Mouse (Mus musculus) hindbrain, embryonic 12.5 days (tissue): ENCODE data around the gene Zmynd15. TPM values are rescaled to one million over a fixed set of nuclear protein-coding genes. Genes with fewer than 3 reads are reported as not detected.

Experiments used
- ATAC-seq: fragments of 200-750 bp; cut with Nextera tagmentation; 2 replicates; pipeline ENCODE4 v1.8.0; 2017; ENCODE audit warnings: moderate TSS enrichment; ENCODE audit not compliant: low FRiP score
- H3K27ac ChIP-seq: fragments of 300-500 bp; sonication (generic); 2 replicates; pipeline ENCODE4 v1.5.1; 2016; ENCODE audit warnings: mild to moderate bottlenecking
- H3K27me3 ChIP-seq: fragments of 300-500 bp; sonication (generic); 2 replicates; pipeline ENCODE4 v1.6.1; 2016; ENCODE audit warnings: mild to moderate bottlenecking
- H3K36me3 ChIP-seq: fragments of 300-500 bp; sonication (generic); 2 replicates; pipeline ENCODE4 v1.6.1; 2016; ENCODE audit warnings: mild to moderate bottlenecking
- H3K4me1 ChIP-seq: fragments of 300-500 bp; sonication (generic); 2 replicates; pipeline ENCODE4 v1.6.1; 2016
- H3K4me2 ChIP-seq: fragments of 300-500 bp; sonication (generic); replicated peaks from 2 replicates; pipeline ENCODE4 v1.6.1; 2016; ENCODE audit warnings: mild to moderate bottlenecking
- H3K4me3 ChIP-seq: fragments of 300-500 bp; sonication (generic); 2 replicates; pipeline ENCODE4 v1.5.1; 2016; ENCODE audit warnings: mild to moderate bottlenecking
- H3K9ac ChIP-seq: fragments of 300-500 bp; sonication (generic); 2 replicates; pipeline ENCODE4 v1.6.1; 2016; ENCODE audit warnings: mild to moderate bottlenecking, moderate library complexity
- H3K9me3 ChIP-seq: fragments of 300-500 bp; sonication (generic); replicated peaks from 2 replicates; pipeline ENCODE4 v1.6.1; 2016; ENCODE audit warnings: mild to moderate bottlenecking
- WGBS: fragments of 180-500 bp; shearing (Covaris S2); methylation state at CpG from one replicate; pipeline ENCODE4 v1.1.7; 2016; 5-methylcytosine and 5-hydroxymethylcytosine counted together
- polyA plus RNA-seq: library from polyadenylated mRNA; unstranded; fragments of >200 nt; fragmentation: Nextera tagmentation; extraction: Ambion mirVana; gene quantifications from 2 replicates; pipeline ENCODE4 v1.2.1, GENCODE M21; 2016

Zmynd15 gene
- polyA plus RNA-seq, 1 experiment from 2014 or later = 1.1 TPM

GRCm38 (mm10) chr11:70433569-70433943, 25.7 kb upstream of the Zmynd15 start:
- WGBS = 63% methylated on average over 1 of the region's 1 CpGs
- Histone ChIP-seq H3K4me2 (peak overlapping the region; percentile 62), H3K9me3 (no peaks in the 10 kb centered on the region), H3K27ac (no peak overlapping the region), H3K9ac (peak overlapping the region; percentile 80), H3K27me3 (no peaks in the 10 kb centered on the region), H3K4me3 (peak overlapping the region; percentile 71), H3K4me1 (peaks cover 30% of the 10 kb centered on the region), H3K36me3 (peaks cover 29% of the 10 kb centered on the region)
- ATAC-seq = no peak

GRCm38 (mm10) chr11:70433951-70434350, 25.3 kb upstream of the Zmynd15 start:
- H3K9me3 ChIP-seq = no peaks in the 10 kb centered on the region
- H3K27me3 ChIP-seq = no peaks in the 10 kb centered on the region
- no peak for ATAC-seq
- H3K4me2 ChIP-seq = peak overlapping the region; percentile 62
- WGBS = 95% methylated on average over 3 of the region's 3 CpGs
- H3K27ac ChIP-seq = no peak overlapping the region
- peak overlapping the region; percentile 80; the same call in 1 of the 2 replicates for H3K9ac ChIP-seq
- H3K36me3 ChIP-seq = peaks cover 33% of the 10 kb centered on the region
- peaks cover 30% of the 10 kb centered on the region for H3K4me1 ChIP-seq
- H3K4me3 ChIP-seq = peak overlapping the region; percentile 71; the same call in 1 of the 2 replicates

GRCm38 (mm10) chr11:70435476-70435875, 23.8 kb upstream of the Zmynd15 start:
- Histone ChIP-seq H3K4me1 (peaks cover 30% of the 10 kb centered on the region), H3K4me2 (no peak overlapping the region), H3K27ac (no peak overlapping the region), H3K4me3 (no peak overlapping the region), H3K36me3 (peaks cover 47% of the 10 kb centered on the region), H3K9ac (no peak overlapping the region), H3K9me3 (no peaks in the 10 kb centered on the region), H3K27me3 (no peaks in the 10 kb centered on the region)
- 86% methylated on average over 5 of the region's 5 CpGs for WGBS
- ATAC-seq = no peak

GRCm38 (mm10) chr11:70437426-70437825, 21.8 kb upstream of the Zmynd15 start:
- H3K27me3 ChIP-seq = no peaks in the 10 kb centered on the region
- peaks cover 22% of the 10 kb centered on the region for H3K4me1 ChIP-seq
- no peaks in the 10 kb centered on the region for H3K9me3 ChIP-seq
- H3K9ac ChIP-seq = no peak overlapping the region
- H3K27ac ChIP-seq = no peak overlapping the region
- H3K36me3 ChIP-seq = peaks cover 65% of the 10 kb centered on the region
- WGBS = 87% methylated on average over 6 of the region's 6 CpGs
- no peak overlapping the region for H3K4me2 ChIP-seq
- ATAC-seq = no peak
- H3K4me3 ChIP-seq = no peak overlapping the region

- Histone ChIP-seq H3K27me3 (no peaks in the 10 kb centered on the region), H3K4me3 (no peak overlapping the region), H3K4me2 (no peak overlapping the region), H3K36me3 (peaks cover 65% of the 10 kb centered on the region), H3K9me3 (no peaks in the 10 kb centered on the region), H3K4me1 (peaks cover 13% of the 10 kb centered on the region), H3K9ac (no peak overlapping the region), H3K27ac (no peak overlapping the region)
- WGBS = 89% methylated on average over 7 of the region's 7 CpGs
- no peak for ATAC-seq
Measured at GRCm38 (mm10) chr11:70438728-70439374, 20.4 kb upstream of the Zmynd15 start.

- Histone ChIP-seq H3K9me3 (no peaks in the 10 kb centered on the region), H3K36me3 (peaks cover 63% of the 10 kb centered on the region)
- ATAC-seq = no peak
Measured at GRCm38 (mm10) chr11:70440637-70441036, 18.6 kb upstream of the Zmynd15 start.

GRCm38 (mm10) chr11:70441882-70442281, 17.4 kb upstream of the Zmynd15 start:
- Histone ChIP-seq H3K9ac (no peak overlapping the region), H3K36me3 (peaks cover 51% of the 10 kb centered on the region), H3K9me3 (no peaks in the 10 kb centered on the region), H3K4me1 (no peaks in the 10 kb centered on the region), H3K27ac (no peak overlapping the region), H3K27me3 (no peaks in the 10 kb centered on the region), H3K4me2 (no peak overlapping the region), H3K4me3 (no peak overlapping the region)
- no peak for ATAC-seq
- 92% methylated on average over 7 of the region's 7 CpGs for WGBS

More at GRCm38 (mm10) chr11:70440637-70441036, 18.6 kb upstream of the Zmynd15 start:
- H3K4me2 ChIP-seq = no peak overlapping the region
- no peaks in the 10 kb centered on the region for H3K4me1 ChIP-seq
- H3K27me3 ChIP-seq = no peaks in the 10 kb centered on the region
- H3K27ac ChIP-seq = no peak overlapping the region
- no peak overlapping the region for H3K4me3 ChIP-seq
- 92% methylated on average over 4 of the region's 4 CpGs for WGBS
- no peak overlapping the region for H3K9ac ChIP-seq

- no peaks in the 10 kb centered on the region for H3K9me3 ChIP-seq
- ATAC-seq = no peak
- no peak overlapping the region for H3K9ac ChIP-seq
- H3K4me3 ChIP-seq = no peak overlapping the region
- no peaks in the 10 kb centered on the region for H3K27me3 ChIP-seq
- H3K4me2 ChIP-seq = no peak overlapping the region
- 92% methylated on average over 3 of the region's 3 CpGs for WGBS
- H3K36me3 ChIP-seq = peaks cover 32% of the 10 kb centered on the region
- H3K4me1 ChIP-seq = no peaks in the 10 kb centered on the region
- no peak overlapping the region for H3K27ac ChIP-seq
Measured at GRCm38 (mm10) chr11:70443964-70444363, 15.3 kb upstream of the Zmynd15 start.

GRCm38 (mm10) chr11:70444667-70445066, 14.6 kb upstream of the Zmynd15 start:
- H3K27ac ChIP-seq = no peak overlapping the region
- no peak for ATAC-seq
- peaks cover 26% of the 10 kb centered on the region for H3K36me3 ChIP-seq
- no peak overlapping the region for H3K9ac ChIP-seq
- H3K4me1 ChIP-seq = no peaks in the 10 kb centered on the region
- no peak overlapping the region for H3K4me3 ChIP-seq
- no peak overlapping the region for H3K4me2 ChIP-seq
- no peaks in the 10 kb centered on the region for H3K9me3 ChIP-seq
- H3K27me3 ChIP-seq = no peaks in the 10 kb centered on the region
- WGBS = 81% methylated on average over 6 of the region's 6 CpGs

- no peaks in the 10 kb centered on the region for H3K9me3 ChIP-seq
- no peaks in the 10 kb centered on the region for H3K4me1 ChIP-seq
- H3K27me3 ChIP-seq = no peaks in the 10 kb centered on the region
- H3K4me2 ChIP-seq = no peak overlapping the region
- H3K27ac ChIP-seq = no peak overlapping the region
- peaks cover 5% of the 10 kb centered on the region; the same call in 1 of the 2 replicates for H3K36me3 ChIP-seq
- 44% methylated on average over 3 of the region's 3 CpGs for WGBS
- H3K4me3 ChIP-seq = no peak overlapping the region
- ATAC-seq = no peak
- no peak overlapping the region for H3K9ac ChIP-seq
Measured at GRCm38 (mm10) chr11:70446756-70447155, 12.5 kb upstream of the Zmynd15 start.

- H3K9me3 ChIP-seq = no peaks in the 10 kb centered on the region
- H3K4me1 ChIP-seq = peaks cover under 1% of the 10 kb centered on the region
- H3K4me3 ChIP-seq = no peak overlapping the region
- 90% methylated on average over 1 of the region's 1 CpGs for WGBS
- H3K27me3 ChIP-seq = no peaks in the 10 kb centered on the region
- no peak overlapping the region for H3K4me2 ChIP-seq
- no peak overlapping the region for H3K9ac ChIP-seq
- ATAC-seq = no peak
- no peak overlapping the region for H3K27ac ChIP-seq
- H3K36me3 ChIP-seq = no peaks in the 10 kb centered on the region
Measured at GRCm38 (mm10) chr11:70447373-70447772, 11.9 kb upstream of the Zmynd15 start.

- Histone ChIP-seq H3K27me3 (no peaks in the 10 kb centered on the region), H3K9ac (no peak overlapping the region), H3K27ac (no peak overlapping the region), H3K9me3 (no peaks in the 10 kb centered on the region), H3K4me1 (peaks cover 11% of the 10 kb centered on the region), H3K4me3 (no peak overlapping the region), H3K4me2 (0 out of 2 replicates have a peak overlapping the region, but pooled peaks have one; percentile 62), H3K36me3 (no peaks in the 10 kb centered on the region)
- no peak for ATAC-seq
- WGBS = 82% methylated on average over 2 of the region's 2 CpGs
Measured at GRCm38 (mm10) chr11:70450926-70451325, 8.3 kb upstream of the Zmynd15 start.
